Mouse (Mus musculus): ENCODE measurements around the gene Gpr157. TPM values are rescaled to one million over a fixed set of nuclear protein-coding genes. Genes with fewer than 3 reads are reported as not detected.

The Gpr157 gene
- polyA plus RNA-seq, 1 experiment from 2014 or later, result 1.3 TPM

DNA sequence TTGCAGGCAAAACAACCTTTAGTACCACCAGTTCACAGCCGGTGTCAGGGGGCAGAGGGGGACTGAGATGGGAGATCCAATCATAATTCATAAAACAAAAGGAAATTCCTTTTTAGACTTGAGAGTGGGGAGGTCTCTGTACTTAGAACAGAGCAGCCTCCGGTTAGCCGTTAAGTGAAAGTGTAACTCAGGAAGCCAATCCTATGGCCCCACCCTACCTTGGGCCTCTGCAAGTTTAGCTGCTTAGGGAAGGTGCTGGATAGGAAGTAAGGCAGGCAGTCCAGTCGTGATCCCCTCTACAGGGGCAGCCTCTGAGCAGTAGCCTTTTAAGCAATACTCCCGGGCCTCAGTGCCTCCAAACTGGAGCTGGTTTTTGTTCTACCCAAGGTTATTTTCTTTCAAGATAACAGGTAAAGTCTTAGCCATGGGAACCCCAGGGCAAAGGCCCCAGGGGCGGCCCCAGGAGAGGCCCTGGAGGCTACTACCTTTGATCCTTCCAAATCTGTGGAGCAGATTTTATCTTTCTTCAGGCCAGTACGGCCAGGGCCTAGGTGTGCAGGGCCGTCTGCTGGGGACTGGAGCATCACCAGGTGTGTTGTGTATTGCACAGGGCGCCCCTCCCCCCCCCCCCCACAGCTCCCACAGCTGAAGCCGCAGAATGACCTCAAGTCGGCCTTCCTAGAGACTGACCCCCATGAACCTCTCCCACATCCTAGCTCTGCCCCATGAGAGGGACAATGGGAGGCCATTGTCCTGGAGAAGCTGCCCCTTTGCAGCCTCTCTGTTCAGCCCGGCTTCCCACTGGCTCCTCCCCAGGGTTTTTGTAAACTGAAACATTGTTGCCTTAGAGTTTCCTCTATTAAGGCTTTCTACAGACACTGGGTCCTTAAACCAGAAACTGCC is 6.6 kb downstream of the Gpr157 start:
- Histone ChIP-seq H3K4me2 (replicated peaks) (peak overlapping the region; percentile 30), H3K9ac (no peak overlapping the region), H3K9me3 (no peaks in the 10 kb centered on the region), H3K36me3 (no peaks in the 10 kb centered on the region), H3K27me3 (replicated peaks) (no peaks in the 10 kb centered on the region; the same call in 1 of the 2 replicates), H3K27ac (peak overlapping the region; percentile 77), H3K4me1 (replicated peaks) (peaks cover 21% of the 10 kb centered on the region), H3K4me3 (replicated peaks) (no peak overlapping the region)
- WGBS, result 34% methylated on average over 12 of the region's 12 CpGs
- peak; percentile 79 for ATAC-seq

DNA sequence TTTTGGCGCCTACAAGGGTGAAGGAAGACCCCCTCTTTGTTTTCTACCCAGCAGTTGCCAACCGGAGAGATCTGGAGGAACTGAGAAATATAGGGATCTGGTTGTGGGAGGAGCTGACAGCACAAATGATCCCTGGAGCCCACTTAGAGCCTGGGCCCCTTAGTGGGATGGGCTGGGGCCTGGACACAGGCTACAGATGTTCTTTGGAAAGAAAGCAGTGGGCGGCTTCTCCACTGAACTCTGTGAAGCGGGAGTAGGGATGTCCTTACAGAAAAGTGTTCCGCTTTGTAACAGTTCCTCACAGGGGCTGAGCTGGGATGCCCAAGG is 7.3 kb downstream of the Gpr157 start:
- 42% methylated on average over 5 of the region's 5 CpGs for WGBS
- no peaks in the 10 kb centered on the region for H3K36me3 ChIP-seq

DNA sequence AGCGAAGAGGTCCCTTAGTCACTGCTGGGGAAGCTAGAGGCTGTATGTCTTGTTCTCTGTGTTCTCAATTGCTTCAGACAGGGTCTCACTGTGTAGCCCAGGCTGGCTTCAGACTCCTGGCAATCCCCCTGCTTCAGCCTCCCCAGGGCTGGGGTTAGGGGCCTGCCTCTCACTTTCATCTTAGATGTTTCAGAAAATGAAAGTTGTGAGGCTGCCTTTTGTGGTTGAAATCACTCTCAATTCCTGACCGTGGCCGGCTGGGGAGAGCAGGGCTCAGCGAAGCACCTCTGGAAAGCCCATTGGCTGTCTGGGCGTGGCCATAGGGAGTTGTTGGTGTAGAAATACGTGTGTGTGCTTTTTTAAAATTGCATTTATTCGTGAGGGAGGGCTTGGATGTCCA is 9.1 kb downstream of the Gpr157 start:
- ATAC-seq, result no peak
- peaks cover 21% of the 10 kb centered on the region for H3K4me1 ChIP-seq (replicated peaks)
- no peak overlapping the region for H3K4me2 ChIP-seq (replicated peaks)
- H3K27me3 ChIP-seq (replicated peaks), result no peaks in the 10 kb centered on the region
- H3K27ac ChIP-seq, result no peak overlapping the region
- no peaks in the 10 kb centered on the region for H3K36me3 ChIP-seq
- H3K9me3 ChIP-seq, result no peaks in the 10 kb centered on the region
- 71% methylated on average over 7 of the region's 7 CpGs for WGBS
- no peak overlapping the region for H3K9ac ChIP-seq
- no peak overlapping the region for H3K4me3 ChIP-seq (replicated peaks)

More for the DNA sequence above, 7.3 kb downstream of the Gpr157 start:
- Histone ChIP-seq H3K4me3 (replicated peaks) (no peak overlapping the region), H3K27me3 (replicated peaks) (no peaks in the 10 kb centered on the region), H3K4me1 (replicated peaks) (peaks cover 21% of the 10 kb centered on the region), H3K9ac (0 out of 2 replicates have a peak overlapping the region, but pooled peaks have one; percentile 1), H3K9me3 (no peaks in the 10 kb centered on the region), H3K27ac (peak overlapping the region; percentile 77), H3K4me2 (replicated peaks) (peak overlapping the region; percentile 30)
- peak; percentile 34; the same call in 1 of the 2 replicates for ATAC-seq

DNA sequence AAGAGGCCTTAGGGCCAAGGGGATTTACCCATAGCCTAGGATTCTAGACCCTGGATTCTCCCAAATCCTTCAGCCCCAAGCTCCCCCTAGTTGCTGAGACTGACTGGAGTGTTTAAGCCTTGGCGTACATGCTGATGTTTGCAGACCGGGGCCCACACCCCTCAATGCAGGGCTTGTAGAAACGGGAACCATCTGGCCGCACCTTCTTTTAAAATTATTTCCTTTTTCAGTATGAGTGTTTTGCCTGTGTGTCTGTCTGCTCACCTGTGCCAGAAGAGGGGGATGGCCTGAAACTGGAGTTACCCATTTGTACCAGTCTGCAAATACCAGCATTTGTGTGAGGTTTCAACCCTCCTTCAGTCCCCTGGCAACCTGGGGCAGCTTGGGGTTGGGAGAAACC is 10.7 kb downstream of the Gpr157 start:
- ATAC-seq, result no peak
- Histone ChIP-seq H3K27me3 (replicated peaks) (no peaks in the 10 kb centered on the region), H3K9me3 (no peaks in the 10 kb centered on the region), H3K4me2 (replicated peaks) (no peak overlapping the region), H3K27ac (no peak overlapping the region), H3K36me3 (no peaks in the 10 kb centered on the region), H3K4me1 (replicated peaks) (peaks cover 21% of the 10 kb centered on the region), H3K9ac (no peak overlapping the region), H3K4me3 (replicated peaks) (no peak overlapping the region)
- WGBS, result 69% methylated on average over 4 of the region's 4 CpGs

DNA sequence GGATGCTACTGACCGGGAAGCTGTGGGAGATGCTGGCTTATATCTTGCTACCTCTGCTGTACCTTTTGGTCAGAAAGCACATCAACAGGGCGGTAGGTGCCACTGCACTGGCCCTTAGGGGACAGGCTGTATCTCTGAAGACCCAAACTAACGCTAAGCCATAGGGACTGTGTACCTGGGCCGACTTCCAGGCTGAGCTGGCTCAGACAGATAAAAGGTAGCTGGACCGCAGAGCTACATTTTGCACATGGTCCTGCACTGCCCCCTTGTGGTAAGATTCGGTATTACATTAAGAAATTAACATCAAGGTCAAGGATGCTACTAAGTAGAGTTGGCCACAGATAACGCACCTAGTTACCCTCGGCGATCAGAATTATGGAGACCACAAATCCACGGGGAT is 11.7 kb downstream of the Gpr157 start:
- Histone ChIP-seq H3K27me3 (replicated peaks) (no peaks in the 10 kb centered on the region), H3K9me3 (no peaks in the 10 kb centered on the region), H3K4me3 (replicated peaks) (no peak overlapping the region), H3K27ac (no peak overlapping the region), H3K4me1 (replicated peaks) (peaks cover 11% of the 10 kb centered on the region), H3K9ac (no peak overlapping the region), H3K36me3 (no peaks in the 10 kb centered on the region), H3K4me2 (replicated peaks) (no peak overlapping the region)
- no peak for ATAC-seq
- WGBS, result 18% methylated on average over 10 of the region's 10 CpGs

DNA sequence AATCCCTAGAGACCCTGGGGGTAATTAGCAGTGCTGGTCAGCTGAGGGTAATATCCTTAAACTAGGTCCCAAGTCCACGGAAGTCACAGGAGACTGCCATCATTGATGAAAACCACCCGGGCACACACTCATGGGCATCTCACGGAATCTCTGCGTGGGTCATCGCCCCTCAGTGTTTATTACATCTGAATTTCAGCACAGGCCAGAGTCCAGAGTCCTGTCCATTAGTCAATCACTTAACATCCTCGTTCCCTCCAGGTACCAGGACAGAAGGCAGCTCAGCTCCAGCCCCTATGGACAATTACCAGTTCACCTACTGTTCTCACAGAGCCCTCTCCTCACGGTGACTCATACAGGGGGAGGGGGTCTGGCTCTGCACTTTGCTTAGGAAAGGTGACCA is 15.7 kb downstream of the Gpr157 start:
- 79% methylated on average over 7 of the region's 7 CpGs for WGBS
- Histone ChIP-seq H3K4me2 (replicated peaks) (no peak overlapping the region), H3K4me1 (replicated peaks) (no peaks in the 10 kb centered on the region; the same call in 1 of the 2 replicates), H3K27ac (no peak overlapping the region), H3K4me3 (replicated peaks) (no peak overlapping the region), H3K9me3 (no peaks in the 10 kb centered on the region), H3K9ac (no peak overlapping the region), H3K27me3 (replicated peaks) (no peaks in the 10 kb centered on the region), H3K36me3 (no peaks in the 10 kb centered on the region)
- ATAC-seq, result no peak

DNA sequence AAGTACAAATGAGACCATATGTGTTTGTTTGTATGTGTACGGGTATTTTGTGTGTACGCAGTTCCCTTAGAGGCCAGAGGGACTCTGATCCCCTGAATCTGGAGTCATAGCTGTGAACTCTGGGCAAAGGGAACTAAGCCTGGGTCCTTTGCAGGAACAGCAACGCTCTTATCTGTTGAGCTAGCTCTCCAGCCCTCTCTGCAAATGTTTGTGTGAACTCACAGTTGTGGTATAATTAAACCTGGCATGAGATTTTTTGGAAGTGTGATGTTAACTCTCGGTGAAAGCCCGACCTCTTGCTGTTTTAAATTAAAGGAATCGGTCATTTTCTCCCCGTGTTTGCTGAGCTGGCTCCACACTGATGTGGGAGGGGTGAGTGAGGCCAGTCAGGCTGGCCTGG is 18.5 kb downstream of the Gpr157 start:
- H3K27ac ChIP-seq, result no peak overlapping the region
- H3K4me2 ChIP-seq (replicated peaks), result no peak overlapping the region
- no peak overlapping the region for H3K9ac ChIP-seq
- 39% methylated on average over 7 of the region's 7 CpGs for WGBS
- H3K27me3 ChIP-seq (replicated peaks), result no peaks in the 10 kb centered on the region
- H3K4me1 ChIP-seq (replicated peaks), result no peaks in the 10 kb centered on the region
- no peaks in the 10 kb centered on the region for H3K36me3 ChIP-seq
- ATAC-seq, result no peak
- H3K4me3 ChIP-seq (replicated peaks), result no peak overlapping the region
- H3K9me3 ChIP-seq, result no peaks in the 10 kb centered on the region

DNA sequence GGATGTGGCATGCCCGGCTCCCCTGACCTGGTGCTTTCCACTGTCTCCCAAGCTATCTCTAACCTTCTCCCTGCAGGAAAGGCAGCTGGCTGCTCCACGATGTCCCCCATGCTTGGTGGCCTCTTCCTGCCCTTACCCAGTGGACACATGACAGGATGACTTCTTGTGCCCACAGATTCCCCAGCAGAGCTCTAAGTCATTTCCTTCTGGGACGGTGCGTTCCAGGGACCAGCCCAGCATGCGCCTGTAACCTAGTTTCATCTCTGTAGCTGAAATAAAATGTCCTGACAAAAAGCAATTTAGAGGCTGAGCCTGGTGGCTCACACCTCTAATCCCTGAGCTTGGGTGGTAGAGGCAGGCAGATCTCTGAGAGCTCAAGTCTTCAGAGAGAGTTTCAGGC is 19.5 kb downstream of the Gpr157 start:
- ATAC-seq, result no peak
- Histone ChIP-seq H3K9ac (no peak overlapping the region), H3K9me3 (no peaks in the 10 kb centered on the region), H3K27ac (no peak overlapping the region), H3K27me3 (replicated peaks) (no peaks in the 10 kb centered on the region), H3K36me3 (no peaks in the 10 kb centered on the region), H3K4me3 (replicated peaks) (no peak overlapping the region), H3K4me1 (replicated peaks) (no peaks in the 10 kb centered on the region), H3K4me2 (replicated peaks) (no peak overlapping the region)
- WGBS, result 69% methylated on average over 5 of the region's 5 CpGs

DNA sequence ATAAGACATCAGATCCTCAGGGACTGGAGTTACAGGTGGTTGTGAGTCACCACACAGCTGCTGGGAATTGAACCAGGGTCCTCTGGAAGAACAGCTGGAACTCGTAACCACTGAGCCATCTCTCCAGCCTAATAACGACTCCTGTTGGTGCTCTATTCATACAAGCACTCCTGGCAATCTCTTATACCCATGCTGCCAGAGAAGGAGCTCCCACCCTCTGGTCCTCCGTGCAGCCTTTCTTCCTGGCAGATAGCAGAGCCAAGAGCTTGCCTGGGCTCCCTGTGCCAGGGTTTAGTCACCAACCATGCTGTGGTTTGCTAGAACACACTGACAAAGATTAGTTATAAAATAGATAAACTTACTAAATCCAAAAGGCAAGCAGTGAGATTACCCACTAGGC is 22.5 kb downstream of the Gpr157 start:
- no peaks in the 10 kb centered on the region for H3K36me3 ChIP-seq
- no peaks in the 10 kb centered on the region for H3K27me3 ChIP-seq (replicated peaks)
- WGBS, result 62% methylated on average over 3 of the region's 3 CpGs
- H3K4me3 ChIP-seq (replicated peaks), result no peak overlapping the region
- no peaks in the 10 kb centered on the region for H3K4me1 ChIP-seq (replicated peaks)
- H3K27ac ChIP-seq, result no peak overlapping the region
- no peaks in the 10 kb centered on the region for H3K9me3 ChIP-seq
- H3K9ac ChIP-seq, result no peak overlapping the region
- H3K4me2 ChIP-seq (replicated peaks), result no peak overlapping the region
- no peak for ATAC-seq

DNA sequence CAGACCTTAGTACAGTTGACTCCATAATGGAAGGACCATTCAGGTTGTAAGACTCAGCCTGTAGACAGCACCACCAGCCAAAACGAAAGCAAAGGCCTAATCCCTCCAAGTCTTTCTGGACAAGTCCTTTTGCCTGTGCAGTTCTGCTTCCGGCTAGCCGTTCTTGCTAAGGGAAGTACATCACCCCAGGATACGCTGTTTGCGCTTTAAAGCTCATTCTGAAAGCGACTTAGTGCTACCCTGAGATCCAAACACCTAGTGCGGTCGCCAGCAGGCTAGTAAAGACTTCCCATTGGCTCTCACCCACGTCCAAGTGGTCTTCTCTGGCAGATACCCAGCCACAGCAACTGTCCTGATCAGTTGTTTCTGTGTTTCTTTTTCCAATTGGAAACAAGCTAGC is 23.2 kb downstream of the Gpr157 start:
- no peak overlapping the region for H3K9ac ChIP-seq
- no peak overlapping the region for H3K4me2 ChIP-seq (replicated peaks)
- H3K27me3 ChIP-seq (replicated peaks), result no peaks in the 10 kb centered on the region
- H3K4me3 ChIP-seq (replicated peaks), result no peak overlapping the region
- no peaks in the 10 kb centered on the region for H3K36me3 ChIP-seq
- H3K4me1 ChIP-seq (replicated peaks), result no peaks in the 10 kb centered on the region
- no peak for ATAC-seq
- H3K27ac ChIP-seq, result no peak overlapping the region
- 78% methylated on average over 9 of the region's 9 CpGs for WGBS
- no peaks in the 10 kb centered on the region for H3K9me3 ChIP-seq

DNA sequence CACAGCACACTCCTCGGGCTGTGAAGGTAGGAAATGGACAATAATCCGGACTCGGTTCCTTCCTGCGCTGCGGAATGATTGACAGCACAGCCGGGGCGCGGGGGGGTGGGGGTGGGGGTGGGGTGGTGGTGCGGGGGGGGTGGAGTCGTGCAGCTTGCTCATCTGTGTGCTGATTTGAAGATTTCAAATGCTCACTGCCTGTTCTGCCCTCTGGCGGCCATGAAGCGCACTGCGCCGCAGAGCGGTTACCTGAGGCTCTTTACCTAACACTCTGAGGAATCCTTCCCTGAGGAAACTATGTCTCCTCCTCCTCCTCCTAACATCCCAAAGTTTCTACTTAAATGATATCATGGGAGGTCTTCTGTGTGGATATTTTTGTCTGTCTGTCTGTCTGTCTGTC is 25.7 kb downstream of the Gpr157 start:
- no peaks in the 10 kb centered on the region for H3K36me3 ChIP-seq
- no peak overlapping the region for H3K4me3 ChIP-seq (replicated peaks)
- no peak overlapping the region for H3K9ac ChIP-seq
- H3K4me1 ChIP-seq (replicated peaks), result 0 out of 2 replicates have a peak, but pooled peaks cover 2% of the 10 kb centered on the region
- no peaks in the 10 kb centered on the region for H3K27me3 ChIP-seq (replicated peaks)
- ATAC-seq, result no peak; the same call in 1 of the 2 replicates
- 4% methylated on average over 15 of the region's 15 CpGs for WGBS
- H3K9me3 ChIP-seq, result no peaks in the 10 kb centered on the region
- H3K4me2 ChIP-seq (replicated peaks), result peak overlapping the region; percentile 30
- H3K27ac ChIP-seq, result no peak overlapping the region

DNA sequence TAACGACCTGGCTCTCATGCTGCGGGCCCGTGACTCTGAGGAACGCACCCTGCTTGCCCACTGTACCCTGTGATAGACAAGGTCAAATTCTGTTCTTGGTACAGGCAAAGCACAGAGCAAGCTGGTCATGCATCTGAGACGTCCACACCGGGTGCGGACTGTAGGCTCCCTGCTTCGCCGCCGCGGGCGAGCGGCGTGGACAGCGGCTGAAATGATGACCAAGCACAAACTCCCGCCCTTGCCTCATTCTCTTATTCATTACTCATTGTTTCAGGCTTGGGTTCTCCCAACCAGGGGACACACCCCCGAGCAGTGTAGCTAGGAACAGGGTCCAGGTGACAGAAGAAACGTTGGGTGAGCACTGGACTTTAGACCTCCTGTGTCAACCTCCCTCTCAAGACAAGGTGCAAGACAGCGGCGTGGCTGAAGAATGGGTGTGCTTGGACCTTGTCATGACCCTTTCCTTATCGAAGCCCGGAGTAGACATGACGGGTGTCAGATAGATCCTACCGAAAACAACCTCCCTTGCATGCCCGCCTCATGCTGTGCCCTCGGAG is 27.4 kb downstream of the Gpr157 start:
- WGBS, result 83% methylated on average over 26 of the region's 26 CpGs
- Histone ChIP-seq H3K4me3 (replicated peaks) (no peak overlapping the region), H3K27ac (no peak overlapping the region), H3K4me2 (replicated peaks) (no peak overlapping the region), H3K36me3 (no peaks in the 10 kb centered on the region), H3K4me1 (replicated peaks) (peaks cover 11% of the 10 kb centered on the region), H3K9ac (no peak overlapping the region), H3K27me3 (replicated peaks) (no peaks in the 10 kb centered on the region), H3K9me3 (no peaks in the 10 kb centered on the region)
- ATAC-seq, result peak; percentile 79

DNA sequence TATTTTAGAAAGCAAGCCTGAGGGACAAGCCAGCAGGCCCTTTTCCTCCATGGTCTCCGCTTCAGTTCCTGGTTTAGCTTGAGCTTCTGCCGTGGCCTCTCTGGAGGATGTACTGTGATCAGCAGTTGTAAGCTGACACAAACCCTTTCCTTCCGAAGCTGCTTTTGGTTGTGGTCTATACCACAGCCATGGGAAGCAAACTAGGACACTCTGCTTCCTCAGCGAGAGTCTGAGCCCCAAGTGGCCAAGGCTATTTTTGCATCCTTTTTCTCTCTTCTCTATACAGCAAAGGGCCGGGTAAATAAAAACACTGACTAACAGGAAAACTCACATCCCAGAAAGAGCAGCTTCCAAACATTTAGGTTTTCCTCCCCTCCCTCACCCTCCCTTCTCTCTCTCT is 30.1 kb downstream of the Gpr157 start:
- H3K4me3 ChIP-seq (replicated peaks), result no peak overlapping the region
- 45% methylated on average over 5 of the region's 5 CpGs for WGBS
- H3K9ac ChIP-seq, result no peak overlapping the region
- no peaks in the 10 kb centered on the region for H3K9me3 ChIP-seq
- H3K27ac ChIP-seq, result no peak overlapping the region
- ATAC-seq, result no peak
- peaks cover 22% of the 10 kb centered on the region for H3K4me1 ChIP-seq (replicated peaks)
- H3K4me2 ChIP-seq (replicated peaks), result no peak overlapping the region
- H3K36me3 ChIP-seq, result no peaks in the 10 kb centered on the region
- H3K27me3 ChIP-seq (replicated peaks), result no peaks in the 10 kb centered on the region
